Mouse (Mus musculus) neural tube, embryonic 11.5 days (tissue): ENCODE measurements around the gene Nlk. TPM values are rescaled to one million over a fixed set of nuclear protein-coding genes. Genes with fewer than 3 reads are reported as not detected.

Experiments
- ATAC-seq: fragments of 200-750 bp; cut with Nextera tagmentation; 2 replicates; pipeline ENCODE4 v1.8.0; 2017; ENCODE audit warnings: moderate number of reproducible peaks, mild to moderate bottlenecking, moderate TSS enrichment, moderate library complexity; ENCODE audit not compliant: insufficient read depth, low FRiP score, low TSS enrichment
- DNase-seq: peaks from one replicate; pipeline ENCODE4 v3.0.0-alpha.2; 2015; ENCODE audit warnings: low spot score
- H3K27ac ChIP-seq: fragments of 300-500 bp; sonication (generic); 2 replicates; pipeline ENCODE4 v1.5.1; 2014; ENCODE audit warnings: low read depth, mild to moderate bottlenecking, low read length
- H3K27me3 ChIP-seq: fragments of 300-500 bp; sonication (generic); 2 replicates; pipeline ENCODE4 v1.6.1; 2014; ENCODE audit warnings: mild to moderate bottlenecking, low read length, mixed read lengths; ENCODE audit not compliant: control insufficient read depth, insufficient read depth
- H3K36me3 ChIP-seq: fragments of 300-500 bp; sonication (generic); 2 replicates; pipeline ENCODE4 v1.6.1; 2014; ENCODE audit warnings: mild to moderate bottlenecking, low read length, moderate library complexity, mixed read lengths; ENCODE audit not compliant: control insufficient read depth, insufficient read depth
- H3K4me1 ChIP-seq: fragments of 300-500 bp; sonication (generic); 2 replicates; pipeline ENCODE4 v1.6.1; 2014; ENCODE audit warnings: low read length, mixed read lengths; ENCODE audit not compliant: control insufficient read depth, insufficient read depth
- H3K4me2 ChIP-seq: fragments of 300-500 bp; sonication (generic); 2 replicates; pipeline ENCODE4 v1.6.1; 2014; ENCODE audit warnings: low read depth, mild to moderate bottlenecking, moderate library complexity
- H3K4me3 ChIP-seq: fragments of 300-500 bp; sonication (generic); 2 replicates; pipeline ENCODE4 v1.5.1; 2014; ENCODE audit warnings: low read depth, low read length
- H3K9ac ChIP-seq: fragments of 300-500 bp; sonication (generic); 2 replicates; pipeline ENCODE4 v1.6.1; 2014; ENCODE audit warnings: mild to moderate bottlenecking, low read length
- H3K9me3 ChIP-seq: fragments of 300-500 bp; sonication (generic); 2 replicates; pipeline ENCODE4 v1.6.1; 2016; ENCODE audit warnings: low read length; ENCODE audit not compliant: control insufficient read depth
- WGBS: fragments of 180-500 bp; shearing (Covaris S2); extraction: QIAGEN DNeasy Blood & Tissue Kit; methylation state at CpG from one replicate; pipeline ENCODE4 v1.1.7; 2014; 5-methylcytosine and 5-hydroxymethylcytosine counted together
- polyA plus RNA-seq: library from polyadenylated mRNA; unstranded; fragments of >200 nt; fragmentation: Nextera tagmentation; extraction: Ambion mirVana; gene quantifications from 2 replicates; pipeline ENCODE4 v1.2.1, GENCODE M21; 2014

Gene Nlk
- polyA plus RNA-seq, 1 experiment from 2014 or later: 25.3 TPM

GRCm38 (mm10) chr11:78703085-78703484 lies 5.9 kb upstream of the Nlk start:
- no peak for DNase-seq
- WGBS: 92% methylated on average over 5 of the region's 5 CpGs
- no peak overlapping the region for H3K4me3 ChIP-seq

DNA sequence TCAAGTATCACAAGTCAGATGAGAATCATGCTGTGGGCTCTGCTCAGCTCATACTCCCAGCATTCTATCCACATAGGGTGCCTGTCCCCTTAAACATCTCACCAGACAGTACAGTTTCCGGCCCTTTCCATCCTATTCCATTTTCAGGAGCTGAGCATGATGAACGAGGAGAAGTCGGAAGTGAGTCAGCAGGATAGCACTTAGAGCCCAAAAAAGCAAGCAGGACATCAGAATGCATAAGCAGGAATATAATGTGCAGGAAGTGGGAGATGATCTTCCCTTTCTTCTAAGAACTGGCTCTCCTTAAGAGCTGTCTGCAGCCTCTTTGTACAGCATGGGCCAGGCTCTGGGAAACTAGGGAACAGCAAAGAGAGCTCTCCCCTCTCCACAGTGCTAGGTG lies 5.1 kb upstream of the Nlk start:
- no peak overlapping the region for H3K4me2 ChIP-seq
- H3K4me3 ChIP-seq: no peak overlapping the region
- no peak overlapping the region for H3K9ac ChIP-seq
- ATAC-seq: no peak
- no peaks in the 10 kb centered on the region for H3K27me3 ChIP-seq
- DNase-seq: no peak
- H3K4me1 ChIP-seq: no peaks in the 10 kb centered on the region
- WGBS: 70% methylated on average over 3 of the region's 3 CpGs
- H3K27ac ChIP-seq: no peak overlapping the region
- no peaks in the 10 kb centered on the region for H3K9me3 ChIP-seq
- H3K36me3 ChIP-seq: no peaks in the 10 kb centered on the region

More at GRCm38 (mm10) chr11:78703085-78703484, 5.9 kb upstream of the Nlk start:
- H3K36me3 ChIP-seq: no peaks in the 10 kb centered on the region
- no peaks in the 10 kb centered on the region for H3K27me3 ChIP-seq
- ATAC-seq: no peak
- no peak overlapping the region for H3K4me2 ChIP-seq
- H3K27ac ChIP-seq: no peak overlapping the region
- no peaks in the 10 kb centered on the region for H3K9me3 ChIP-seq
- H3K4me1 ChIP-seq: no peaks in the 10 kb centered on the region
- no peak overlapping the region for H3K9ac ChIP-seq

- WGBS: 0% methylated on average over 12 of the region's 12 CpGs
- no peaks in the 10 kb centered on the region for H3K36me3 ChIP-seq
- peak overlapping the region; percentile 1; the same call in 1 of the 2 replicates for H3K4me2 ChIP-seq
- ATAC-seq: peak; percentile 77
- H3K27ac ChIP-seq: peak overlapping the region; percentile 56; the same call in 1 of the 2 replicates
- H3K27me3 ChIP-seq: no peaks in the 10 kb centered on the region
- DNase-seq: peak; percentile 90
- no peaks in the 10 kb centered on the region for H3K9me3 ChIP-seq
- peaks cover 20% of the 10 kb centered on the region for H3K4me1 ChIP-seq
- no peak overlapping the region for H3K9ac ChIP-seq
- H3K4me3 ChIP-seq: peak overlapping the region; percentile 78
Measured at GRCm38 (mm10) chr11:78697753-78698171, 589 bp upstream of the Nlk start.

GRCm38 (mm10) chr11:78694249-78694648 lies 2.9 kb downstream of the Nlk start:
- ATAC-seq: no peak
- Histone ChIP-seq H3K4me3 (no peak overlapping the region), H3K9ac (no peak overlapping the region), H3K4me2 (peak overlapping the region; percentile 26), H3K9me3 (no peaks in the 10 kb centered on the region), H3K36me3 (no peaks in the 10 kb centered on the region), H3K27me3 (no peaks in the 10 kb centered on the region), H3K27ac (no peak overlapping the region), H3K4me1 (peaks cover 20% of the 10 kb centered on the region)
- WGBS: 69% methylated on average over 3 of the region's 3 CpGs
- DNase-seq: no peak

GRCm38 (mm10) chr11:78693307-78693706 lies 3.9 kb downstream of the Nlk start:
- Histone ChIP-seq H3K4me3 (no peak overlapping the region), H3K27me3 (no peaks in the 10 kb centered on the region), H3K4me1 (peaks cover 20% of the 10 kb centered on the region), H3K27ac (no peak overlapping the region), H3K4me2 (no peak overlapping the region), H3K9me3 (no peaks in the 10 kb centered on the region), H3K9ac (no peak overlapping the region), H3K36me3 (no peaks in the 10 kb centered on the region)
- WGBS: 95% methylated on average over 8 of the region's 8 CpGs
- DNase-seq (no peak), ATAC-seq (no peak)

DNA sequence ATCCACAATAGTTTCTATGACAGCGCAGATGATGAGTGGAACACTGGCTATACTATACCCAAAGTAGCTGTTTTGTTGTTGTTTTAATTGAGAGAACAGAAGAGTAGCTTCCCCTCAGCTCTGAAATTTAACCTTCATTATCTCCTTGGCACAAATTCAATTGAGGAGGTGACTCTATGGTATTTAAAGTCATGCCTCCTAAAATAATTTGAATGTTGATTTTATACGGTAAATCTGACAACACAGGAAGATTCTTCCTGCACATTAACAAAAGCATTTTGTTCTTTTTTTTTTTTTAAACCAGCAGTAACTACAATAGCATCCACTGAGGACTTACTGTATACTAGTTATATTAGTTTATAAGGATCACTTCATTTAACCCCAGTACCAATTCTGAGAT lies 6.0 kb downstream of the Nlk start:
- no peaks in the 10 kb centered on the region for H3K36me3 ChIP-seq
- H3K9me3 ChIP-seq: no peaks in the 10 kb centered on the region
- H3K9ac ChIP-seq: no peak overlapping the region
- peaks cover 20% of the 10 kb centered on the region for H3K4me1 ChIP-seq
- ATAC-seq: no peak
- 92% methylated on average over 2 of the region's 2 CpGs for WGBS
- H3K4me3 ChIP-seq: no peak overlapping the region
- H3K27ac ChIP-seq: no peak overlapping the region
- no peaks in the 10 kb centered on the region for H3K27me3 ChIP-seq
- no peak overlapping the region for H3K4me2 ChIP-seq
- DNase-seq: no peak

DNA sequence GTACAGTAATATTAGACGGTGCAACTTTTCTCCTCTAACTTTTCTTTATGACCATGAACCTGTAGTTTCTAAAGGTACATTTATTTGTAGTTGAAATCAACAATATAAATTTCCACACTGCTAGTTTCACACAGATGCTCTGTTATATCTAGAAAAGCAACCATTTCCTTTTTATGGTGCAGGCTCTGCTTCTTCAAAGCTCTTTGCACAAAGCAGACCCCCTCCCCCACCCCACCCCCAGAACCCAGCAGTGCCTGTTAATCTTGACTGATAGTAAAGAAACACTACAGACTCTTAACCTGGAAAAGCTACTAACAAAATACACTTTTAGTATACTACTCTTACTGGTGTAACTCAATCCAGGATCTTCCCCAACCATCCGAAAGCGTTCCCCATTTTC lies 6.6 kb downstream of the Nlk start:
- ATAC-seq: no peak
- no peak overlapping the region for H3K4me2 ChIP-seq

GRCm38 (mm10) chr11:78681058-78681457 lies 16.1 kb downstream of the Nlk start:
- H3K27me3 ChIP-seq: no peaks in the 10 kb centered on the region
- no peaks in the 10 kb centered on the region for H3K36me3 ChIP-seq
- no peaks in the 10 kb centered on the region for H3K4me1 ChIP-seq
- H3K9me3 ChIP-seq: no peaks in the 10 kb centered on the region
- H3K4me2 ChIP-seq: no peak overlapping the region
- no peak overlapping the region for H3K27ac ChIP-seq
- WGBS: 94% methylated on average over 3 of the region's 3 CpGs
- ATAC-seq: no peak
- DNase-seq: no peak
- no peak overlapping the region for H3K4me3 ChIP-seq
- H3K9ac ChIP-seq: no peak overlapping the region

More for the DNA sequence above, 6.6 kb downstream of the Nlk start:
- Histone ChIP-seq H3K4me1 (peaks cover 15% of the 10 kb centered on the region), H3K9me3 (no peaks in the 10 kb centered on the region), H3K27ac (no peak overlapping the region), H3K9ac (no peak overlapping the region), H3K27me3 (no peaks in the 10 kb centered on the region), H3K36me3 (no peaks in the 10 kb centered on the region), H3K4me3 (no peak overlapping the region)
- 83% methylated on average over 3 of the region's 3 CpGs for WGBS
- no peak for DNase-seq

DNA sequence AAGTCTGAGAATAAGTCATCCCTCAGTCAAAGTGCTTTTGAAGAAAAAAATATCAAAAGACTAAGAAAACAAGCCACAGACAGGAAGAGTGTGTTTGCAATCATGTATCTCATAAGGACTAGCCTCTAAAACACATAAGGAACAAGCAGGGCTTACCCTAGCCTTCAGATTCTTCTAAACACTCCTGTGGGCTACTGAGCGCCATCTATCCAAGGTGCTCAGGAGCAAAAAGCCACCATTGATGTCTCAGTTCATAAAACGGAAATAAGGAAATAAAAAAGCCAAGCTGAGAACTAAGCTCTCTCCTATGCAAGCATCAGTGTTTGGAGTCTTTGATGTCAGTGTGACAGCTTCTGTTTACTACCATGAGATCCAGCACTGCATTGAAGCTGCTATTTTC lies 18.4 kb downstream of the Nlk start:
- H3K27me3 ChIP-seq: no peaks in the 10 kb centered on the region
- ATAC-seq (no peak), DNase-seq (no peak)
- no peaks in the 10 kb centered on the region for H3K4me1 ChIP-seq
- H3K4me2 ChIP-seq: no peak overlapping the region
- no peak overlapping the region for H3K9ac ChIP-seq
- H3K9me3 ChIP-seq: no peaks in the 10 kb centered on the region
- no peaks in the 10 kb centered on the region for H3K36me3 ChIP-seq
- 74% methylated on average over 2 of the region's 2 CpGs for WGBS
- no peak overlapping the region for H3K27ac ChIP-seq
- H3K4me3 ChIP-seq: no peak overlapping the region
